Mouse (Mus musculus): ENCODE data around the gene Elmo3. TPM values are rescaled to one million over a fixed set of nuclear protein-coding genes. Genes with fewer than 3 reads are reported as not detected.

Elmo3 gene
- polyA plus RNA-seq, 1 experiment from 2014 or later, result 23.0 TPM

DNA sequence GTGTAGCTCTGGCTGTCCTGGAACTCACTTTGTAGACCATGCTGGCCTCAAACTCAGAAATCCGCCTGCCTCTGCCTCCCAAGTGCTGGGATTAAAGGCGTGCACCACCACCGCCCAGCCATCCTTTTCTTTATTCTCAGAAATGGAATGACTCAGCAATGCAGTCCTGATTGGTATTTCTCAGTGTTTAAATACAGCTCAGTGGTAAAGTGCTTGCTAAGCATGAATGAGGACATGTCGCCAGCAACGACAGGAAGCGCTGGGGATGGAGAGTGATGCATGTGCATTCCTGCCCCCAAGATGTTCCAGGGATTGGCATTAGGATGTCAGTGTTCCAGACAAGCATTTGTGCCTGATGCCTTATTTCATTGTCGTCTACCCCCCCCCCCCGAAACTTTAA is 2.0 kb upstream of the Elmo3 start:
- H3K9me3 ChIP-seq (ENCODE audit: low read length), result no peaks in the 10 kb centered on the region
- DNase-seq (ENCODE audit: low spot score) (no peak), ATAC-seq (no peak)
- H3K36me3 ChIP-seq (ENCODE audit: insufficient read depth, low read length), result peaks cover 29% of the 10 kb centered on the region
- TF ChIP-seq CTCF (IDR thresholded peaks at IDR 0.05), result no peak
- no peak for TF ChIP-seq EP300 (IDR thresholded peaks at IDR 0.05)
- 61% methylated on average over 8 of the region's 8 CpGs for WGBS
- H3K4me1 ChIP-seq (ENCODE audit: insufficient read depth, low read depth, low read length), result peaks cover 14% of the 10 kb centered on the region; the same call in 1 of the 2 replicates
- H3K9ac ChIP-seq (replicated peaks; ENCODE audit: low read depth), result no peak overlapping the region
- H3K27ac ChIP-seq (ENCODE audit: low read length), result no peak overlapping the region
- H3K27me3 ChIP-seq (replicated peaks; ENCODE audit: insufficient read depth, low read length), result no peaks in the 10 kb centered on the region
- no peak overlapping the region for H3K4me2 ChIP-seq (replicated peaks; ENCODE audit: low read depth, low read length)
- H3K4me3 ChIP-seq (ENCODE audit: low read depth, low read length), result no peak overlapping the region

DNA sequence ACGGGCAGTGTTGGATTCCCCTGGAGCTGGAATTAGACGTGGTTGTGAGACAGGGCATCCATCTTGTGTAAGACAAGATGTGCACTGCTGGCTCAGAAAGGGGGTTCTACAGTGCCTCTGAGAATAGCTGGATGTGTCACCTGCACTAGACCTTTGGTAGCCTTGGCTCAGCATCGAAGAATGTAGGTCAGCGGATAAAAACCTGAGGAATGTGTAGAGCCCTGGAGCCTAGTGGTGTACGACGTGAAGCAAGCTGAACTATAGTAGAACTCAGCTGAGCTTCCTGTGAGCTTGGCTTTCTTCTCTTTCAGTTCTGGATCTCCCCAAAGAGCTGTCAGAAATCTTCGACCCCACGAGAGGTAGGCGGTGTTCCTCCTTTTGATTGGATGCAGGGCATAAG is 1.5 kb upstream of the Elmo3 start:
- peaks cover 34% of the 10 kb centered on the region for H3K36me3 ChIP-seq (ENCODE audit: insufficient read depth, low read length)
- no peak overlapping the region for H3K4me3 ChIP-seq (ENCODE audit: low read depth, low read length)
- DNase-seq (ENCODE audit: low spot score) (peak; percentile 51), ATAC-seq (peak; percentile 28)
- H3K27me3 ChIP-seq (replicated peaks; ENCODE audit: insufficient read depth, low read length), result no peaks in the 10 kb centered on the region
- 59% methylated on average over 9 of the region's 9 CpGs for WGBS
- H3K9me3 ChIP-seq (ENCODE audit: low read length), result no peaks in the 10 kb centered on the region
- no peak overlapping the region for H3K4me2 ChIP-seq (replicated peaks; ENCODE audit: low read depth, low read length)
- TF ChIP-seq CTCF (IDR thresholded peaks at IDR 0.05) (no peak), EP300 (IDR thresholded peaks at IDR 0.05) (peak; percentile 38; the same call in 1 of the 2 replicates)
- no peak overlapping the region for H3K9ac ChIP-seq (replicated peaks; ENCODE audit: low read depth)
- H3K4me1 ChIP-seq (ENCODE audit: insufficient read depth, low read depth, low read length), result peaks cover 11% of the 10 kb centered on the region; the same call in 1 of the 2 replicates
- H3K27ac ChIP-seq (ENCODE audit: low read length), result peak overlapping the region; percentile 71

DNA sequence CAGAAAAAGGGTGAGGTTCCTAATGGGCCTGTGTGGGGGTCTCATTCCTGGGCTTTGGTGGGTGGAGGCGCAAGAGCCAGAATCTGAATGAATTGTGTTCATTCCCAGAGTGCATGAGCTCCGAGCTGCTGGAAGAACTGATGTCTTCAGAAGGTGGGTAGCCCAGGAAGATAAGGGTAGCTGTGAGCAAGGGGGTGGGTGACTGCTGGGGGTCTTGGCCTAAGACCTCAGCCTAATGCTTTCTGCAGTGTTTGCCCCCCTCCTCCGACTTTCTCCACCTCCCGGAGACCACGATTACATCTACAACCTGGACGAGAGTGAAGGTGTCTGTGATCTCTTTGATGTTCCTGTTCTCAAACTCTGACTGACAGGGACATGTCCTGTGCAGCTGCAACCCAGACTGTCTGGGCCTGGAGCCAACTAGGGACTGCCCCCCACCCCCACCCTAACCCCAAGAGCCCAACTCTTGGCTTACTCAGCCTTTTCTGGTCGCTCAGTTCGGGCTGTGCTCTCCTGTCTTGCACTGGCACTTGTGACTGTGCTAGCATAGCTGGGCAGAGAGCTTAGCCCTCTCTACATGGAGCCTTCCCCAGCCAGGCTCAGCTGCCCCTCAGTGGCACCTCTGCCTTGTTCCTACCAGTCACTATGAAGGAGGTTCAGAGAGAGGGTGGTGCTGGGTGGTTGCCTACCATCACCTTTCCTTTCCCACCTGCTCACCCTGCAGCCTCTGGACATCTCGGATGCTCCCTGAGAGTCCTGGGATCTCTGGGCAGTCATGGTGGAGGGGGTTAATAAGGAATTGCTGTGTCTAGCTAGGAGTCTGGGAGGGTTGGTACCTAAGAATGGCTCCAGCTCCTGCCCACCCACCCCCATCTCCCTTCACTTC is 833 bp upstream of the Elmo3 start:
- DNase-seq (ENCODE audit: low spot score) (peak; percentile 36), ATAC-seq (peak; percentile 8)
- Histone ChIP-seq H3K27me3 (replicated peaks; ENCODE audit: insufficient read depth, low read length) (no peaks in the 10 kb centered on the region), H3K4me1 (ENCODE audit: insufficient read depth, low read depth, low read length) (peaks cover 11% of the 10 kb centered on the region; the same call in 1 of the 2 replicates), H3K9ac (replicated peaks; ENCODE audit: low read depth) (no peak overlapping the region), H3K4me2 (replicated peaks; ENCODE audit: low read depth, low read length) (no peak overlapping the region), H3K36me3 (ENCODE audit: insufficient read depth, low read length) (peaks cover 38% of the 10 kb centered on the region), H3K27ac (ENCODE audit: low read length) (peak overlapping the region; percentile 71), H3K4me3 (ENCODE audit: low read depth, low read length) (no peak overlapping the region), H3K9me3 (ENCODE audit: low read length) (no peaks in the 10 kb centered on the region)
- WGBS, result 42% methylated on average over 9 of the region's 9 CpGs
- TF ChIP-seq EP300 (IDR thresholded peaks at IDR 0.05), result no peak
- TF ChIP-seq CTCF (IDR thresholded peaks at IDR 0.05), result no peak

DNA sequence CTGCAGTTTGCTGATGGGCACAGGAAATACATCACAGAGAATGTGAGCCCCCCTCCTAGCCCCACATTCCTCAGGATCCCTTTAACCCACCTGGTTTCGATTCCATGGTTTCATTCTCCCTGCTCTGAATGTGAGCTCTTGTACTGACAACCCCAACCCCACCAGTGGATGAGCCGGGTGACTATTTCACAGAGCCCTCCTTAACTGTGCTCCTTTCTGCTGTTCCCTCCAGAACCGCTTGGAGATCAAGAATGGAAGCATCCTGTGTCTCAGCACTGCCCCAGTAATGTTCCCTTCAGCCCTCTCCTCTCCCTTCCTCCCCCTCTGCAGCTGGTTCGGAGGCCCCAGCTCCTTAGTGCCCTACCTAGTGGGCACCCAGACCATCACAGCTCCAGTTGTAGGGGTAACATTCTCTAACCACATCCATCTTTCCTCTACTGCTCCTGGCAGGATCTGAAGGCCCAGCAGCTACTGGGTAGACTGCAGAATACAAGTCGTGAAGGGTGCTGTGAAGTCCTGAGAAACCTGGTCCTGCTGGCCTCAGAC is 818 bp downstream of the Elmo3 start:
- DNase-seq (ENCODE audit: low spot score) (no peak), ATAC-seq (peak; percentile 2; the same call in 1 of the 2 replicates)
- Histone ChIP-seq H3K9ac (replicated peaks; ENCODE audit: low read depth) (no peak overlapping the region), H3K27me3 (replicated peaks; ENCODE audit: insufficient read depth, low read length) (no peaks in the 10 kb centered on the region), H3K4me3 (ENCODE audit: low read depth, low read length) (peak overlapping the region; percentile 33), H3K9me3 (ENCODE audit: low read length) (no peaks in the 10 kb centered on the region), H3K36me3 (ENCODE audit: insufficient read depth, low read length) (peaks cover 27% of the 10 kb centered on the region), H3K27ac (ENCODE audit: low read length) (peak overlapping the region; percentile 87), H3K4me1 (ENCODE audit: insufficient read depth, low read depth, low read length) (peaks cover 11% of the 10 kb centered on the region; the same call in 1 of the 2 replicates), H3K4me2 (replicated peaks; ENCODE audit: low read depth, low read length) (peak overlapping the region; percentile 59)
- TF ChIP-seq CTCF (IDR thresholded peaks at IDR 0.05) (peak; percentile 39), EP300 (IDR thresholded peaks at IDR 0.05) (no peak)
- WGBS, result 24% methylated on average over 5 of the region's 5 CpGs

DNA sequence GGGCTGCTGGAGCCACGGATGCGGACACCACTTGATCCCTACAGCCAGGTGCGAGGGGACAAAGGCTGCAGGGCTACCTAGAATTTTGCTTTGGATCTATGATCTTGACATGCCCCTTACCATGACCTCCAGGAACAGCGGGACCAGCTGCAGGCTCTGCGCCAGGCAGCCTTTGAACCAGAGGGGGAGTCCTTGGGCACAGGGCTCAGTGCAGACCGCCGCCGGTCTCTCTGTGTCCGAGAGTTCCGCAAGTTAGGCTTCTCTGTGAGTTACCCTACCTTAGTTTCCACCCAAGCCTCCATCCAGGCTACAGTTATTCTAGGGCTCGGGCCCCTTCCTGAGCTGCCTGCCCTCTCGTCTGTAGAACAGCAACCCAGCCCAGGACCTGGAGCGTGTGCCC is 2.3 kb downstream of the Elmo3 start:
- H3K9ac ChIP-seq (replicated peaks; ENCODE audit: low read depth), result no peak overlapping the region
- H3K4me3 ChIP-seq (ENCODE audit: low read depth, low read length), result no peak overlapping the region
- H3K9me3 ChIP-seq (ENCODE audit: low read length), result no peaks in the 10 kb centered on the region
- no peak overlapping the region for H3K27ac ChIP-seq (ENCODE audit: low read length)
- ATAC-seq (no peak), DNase-seq (ENCODE audit: low spot score) (no peak)
- peaks cover 24% of the 10 kb centered on the region for H3K36me3 ChIP-seq (ENCODE audit: insufficient read depth, low read length)
- no peak for TF ChIP-seq EP300 (IDR thresholded peaks at IDR 0.05)
- TF ChIP-seq CTCF (IDR thresholded peaks at IDR 0.05), result no peak
- 93% methylated on average over 13 of the region's 13 CpGs for WGBS
- H3K4me1 ChIP-seq (ENCODE audit: insufficient read depth, low read depth, low read length), result peaks cover 11% of the 10 kb centered on the region; the same call in 1 of the 2 replicates
- no peaks in the 10 kb centered on the region for H3K27me3 ChIP-seq (replicated peaks; ENCODE audit: insufficient read depth, low read length)
- no peak overlapping the region for H3K4me2 ChIP-seq (replicated peaks; ENCODE audit: low read depth, low read length)

DNA sequence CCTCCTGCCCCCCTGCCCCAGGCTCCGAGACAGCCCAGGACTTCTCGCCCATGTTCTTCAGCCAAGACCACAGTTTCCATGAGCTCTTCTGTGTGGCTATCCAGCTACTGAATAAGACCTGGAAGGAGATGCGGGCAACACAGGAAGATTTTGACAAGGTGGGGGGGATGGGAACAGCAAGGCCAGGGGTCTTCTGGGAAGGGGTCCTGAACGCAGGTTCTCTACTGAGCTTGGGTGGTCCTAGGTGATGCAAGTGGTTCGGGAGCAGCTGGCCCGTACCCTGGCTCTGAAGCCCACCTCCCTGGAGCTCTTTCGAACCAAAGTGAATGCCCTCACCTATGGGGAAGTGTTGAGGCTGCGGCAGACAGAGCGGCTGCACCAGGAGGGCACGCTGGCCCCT is 3.0 kb downstream of the Elmo3 start:
- WGBS, result 90% methylated on average over 10 of the region's 10 CpGs
- no peak for TF ChIP-seq EP300 (IDR thresholded peaks at IDR 0.05)
- TF ChIP-seq CTCF (IDR thresholded peaks at IDR 0.05), result no peak

More for the DNA sequence above, 3.0 kb downstream of the Elmo3 start:
- Histone ChIP-seq H3K9ac (replicated peaks; ENCODE audit: low read depth) (no peak overlapping the region), H3K4me3 (ENCODE audit: low read depth, low read length) (no peak overlapping the region), H3K9me3 (ENCODE audit: low read length) (no peaks in the 10 kb centered on the region), H3K27ac (ENCODE audit: low read length) (no peak overlapping the region), H3K36me3 (ENCODE audit: insufficient read depth, low read length) (peaks cover 30% of the 10 kb centered on the region), H3K4me2 (replicated peaks; ENCODE audit: low read depth, low read length) (no peak overlapping the region), H3K4me1 (ENCODE audit: insufficient read depth, low read depth, low read length) (peaks cover 11% of the 10 kb centered on the region; the same call in 1 of the 2 replicates), H3K27me3 (replicated peaks; ENCODE audit: insufficient read depth, low read length) (no peaks in the 10 kb centered on the region)
- ATAC-seq, result no peak
- DNase-seq (ENCODE audit: low spot score), result no peak
